Mouse (Mus musculus) layer of hippocampus, adult 8-10 months (tissue): Measurements from ENCODE around the gene Btbd35f2. TPM values are rescaled to one million over a fixed set of nuclear protein-coding genes. Genes with fewer than 3 reads are reported as not detected.
"Not testable (repeated sequence)": the region's sequence is repeated elsewhere in the genome, so short reads cannot be mapped to it uniquely, and the experiment has no call there.

Source experiments
- DNase-seq, 2 experiments: peaks; one replicate each; pipeline ENCODE4 v3.0.0; 2022; ENCODE audit warnings: low spot score in 2 of 2
- total RNA-seq, 4 experiments: library from RNA; stranded (reverse); gene quantifications; 2 replicates each; pipeline ENCODE4 v1.2.4; 2022

The Btbd35f2 gene
- total RNA-seq: not detected

- not testable (repeated sequence) for DNase-seq
These were observed at the start of gene Btbd35f2 for GRCm38 (mm10) chrX:32278094-32278493. Btbd35f2 (plus strand) TSS chrX:32278394.

Other genes with a start within 250 kb of the Btbd35f2 start
- gene Btbd35f22, start 230.6 kb upstream of the Btbd35f2 start, total RNA-seq: not detected